Mouse (Mus musculus): ENCODE measurements around the gene R3hdm2.

R3hdm2 gene

GRCm38 (mm10) chr10:127519041-127519701 is 139.0 kb downstream of the R3hdm2 start:
- no peak for DNase-seq (ENCODE audit: low spot score)

- no peak for DNase-seq (ENCODE audit: low spot score)
Observed at GRCm38 (mm10) chr10:127519903-127520713, 140.0 kb downstream of the R3hdm2 start.

GRCm38 (mm10) chr10:127520714-127521357 is 140.7 kb downstream of the R3hdm2 start:
- DNase-seq (ENCODE audit: low spot score): no peak

DNA sequence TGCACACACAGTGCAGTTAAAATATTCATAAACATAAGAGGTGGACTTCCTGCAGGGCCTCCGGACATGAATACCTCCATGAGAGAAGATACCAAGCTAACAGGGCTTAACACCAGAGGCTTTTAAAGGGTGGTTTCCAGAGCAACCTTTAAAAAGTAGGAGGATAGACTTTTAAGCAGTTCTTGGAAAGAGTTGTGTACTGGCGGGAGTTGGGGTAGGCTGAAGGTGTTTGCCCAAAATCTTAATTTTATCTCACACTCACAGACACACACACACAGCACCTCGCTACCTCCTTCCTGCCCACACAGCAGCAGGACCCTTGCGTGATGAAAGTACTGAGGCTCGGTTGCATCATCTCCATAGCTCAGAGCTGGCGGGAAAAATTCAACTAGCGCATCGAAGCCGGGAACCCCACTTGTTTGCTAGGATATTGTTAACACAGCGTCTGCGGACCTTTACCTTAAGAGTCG is 141.5 kb downstream of the R3hdm2 start:
- DNase-seq (ENCODE audit: low spot score): no peak

DNA sequence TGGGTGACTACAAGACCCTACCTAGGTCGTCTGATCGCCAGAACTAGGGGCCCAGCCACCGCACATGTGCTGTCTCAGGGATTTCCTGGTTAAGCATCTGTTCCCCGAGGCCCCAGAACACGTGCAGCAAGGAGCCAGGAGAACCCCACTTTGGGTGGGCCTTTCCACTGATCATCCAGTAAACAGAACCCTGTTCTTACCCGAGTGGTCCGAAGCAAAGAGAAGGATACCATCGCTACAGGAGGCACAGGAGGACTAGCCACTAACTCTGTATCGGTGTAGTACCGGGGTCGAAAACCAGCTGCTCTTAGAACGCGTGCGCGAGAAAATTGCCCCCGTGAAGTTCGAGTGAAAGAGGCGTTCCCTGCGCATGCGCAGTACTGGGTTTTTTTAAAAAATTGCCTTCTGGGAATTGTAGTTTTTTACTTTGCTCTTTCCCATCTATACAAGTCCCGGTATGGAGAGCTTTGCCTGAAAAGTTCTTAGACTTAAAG is 142.0 kb downstream of the R3hdm2 start, which contains the start of gene Shmt2:
Shmt2 (minus strand) TSS at position 357 of the 494 bp plus-strand sequence.
- peak; percentile 82 for DNase-seq (ENCODE audit: low spot score)

DNA sequence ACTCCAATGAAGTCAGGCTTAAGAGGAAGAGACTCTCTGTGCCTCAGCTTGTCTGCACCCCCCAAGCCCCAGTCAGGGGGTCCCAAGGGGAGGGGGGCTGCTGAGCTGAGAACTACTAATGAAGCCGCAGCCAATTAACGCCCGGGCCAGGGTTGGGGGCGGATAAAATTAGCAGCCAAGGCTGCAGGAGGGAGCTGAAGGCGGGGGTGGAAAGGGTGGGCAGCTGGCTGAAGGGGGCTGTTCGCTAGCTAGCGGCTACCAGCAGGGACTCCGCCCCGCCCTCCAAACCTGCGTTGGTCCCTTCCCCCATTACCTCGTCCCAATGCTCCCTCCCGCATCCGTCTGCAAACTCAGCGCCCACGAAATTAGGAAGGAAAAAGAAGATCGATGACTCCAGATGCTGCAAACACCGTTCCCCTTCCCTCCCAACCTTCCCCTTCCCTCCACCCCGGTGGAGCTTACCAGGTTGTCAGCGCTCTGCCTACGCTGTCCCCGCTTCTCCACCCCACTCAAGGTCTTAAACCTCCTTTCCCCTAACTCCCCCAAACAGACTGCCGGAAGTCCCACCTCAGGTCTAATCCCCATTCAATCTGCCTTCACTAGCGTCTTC is 144.6 kb downstream of the R3hdm2 start:
- DNase-seq (ENCODE audit: low spot score): no peak

DNA sequence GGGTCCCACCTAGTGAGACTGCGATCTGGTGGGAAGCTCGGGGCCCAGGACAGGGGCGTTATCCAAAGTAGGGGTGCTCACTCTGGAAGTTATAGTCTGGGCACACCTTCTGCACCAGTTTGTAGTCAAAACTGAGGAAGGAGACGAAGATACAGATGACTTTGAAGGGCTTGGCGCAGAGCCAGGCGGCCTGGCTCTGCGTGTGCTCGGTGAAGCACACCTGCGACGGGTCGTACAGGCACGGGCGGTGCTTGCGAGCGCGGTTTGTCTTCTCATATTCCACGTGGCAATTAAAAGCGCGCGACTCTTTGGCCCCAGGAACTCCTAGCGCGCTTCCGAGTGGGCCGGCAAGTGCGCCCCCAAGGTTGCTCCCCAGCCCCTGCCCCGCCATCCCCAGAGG is 145.9 kb downstream of the R3hdm2 start:
- DNase-seq (ENCODE audit: low spot score): no peak

- peak; percentile 56 for DNase-seq (ENCODE audit: low spot score)
Observed at GRCm38 (mm10) chr10:127526681-127527080, 146.6 kb downstream of the R3hdm2 start.

DNA sequence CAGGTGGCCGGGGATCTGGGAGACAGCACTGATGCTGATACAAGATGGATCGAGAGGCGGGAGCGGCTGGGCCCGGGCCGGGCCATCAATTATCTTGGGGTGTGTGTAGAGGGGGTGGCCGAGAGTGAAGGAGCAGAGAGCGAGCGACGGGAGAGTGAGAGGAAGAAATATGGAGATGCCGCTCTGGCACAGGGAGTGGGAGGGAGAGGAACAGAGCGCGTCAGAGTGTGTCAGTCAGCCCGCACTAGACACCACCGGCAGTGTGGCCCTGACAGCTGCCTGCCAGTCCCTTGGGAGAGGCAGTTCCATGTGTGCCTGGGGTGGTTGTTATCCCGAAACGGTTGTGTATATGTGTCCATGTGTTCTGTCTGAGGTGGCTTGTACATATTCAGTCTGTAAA is 147.4 kb downstream of the R3hdm2 start:
- no peak for DNase-seq (ENCODE audit: low spot score)

GRCm38 (mm10) chr10:127530945-127531344 is 150.8 kb downstream of the R3hdm2 start:
- no peak for DNase-seq (ENCODE audit: low spot score)

DNA sequence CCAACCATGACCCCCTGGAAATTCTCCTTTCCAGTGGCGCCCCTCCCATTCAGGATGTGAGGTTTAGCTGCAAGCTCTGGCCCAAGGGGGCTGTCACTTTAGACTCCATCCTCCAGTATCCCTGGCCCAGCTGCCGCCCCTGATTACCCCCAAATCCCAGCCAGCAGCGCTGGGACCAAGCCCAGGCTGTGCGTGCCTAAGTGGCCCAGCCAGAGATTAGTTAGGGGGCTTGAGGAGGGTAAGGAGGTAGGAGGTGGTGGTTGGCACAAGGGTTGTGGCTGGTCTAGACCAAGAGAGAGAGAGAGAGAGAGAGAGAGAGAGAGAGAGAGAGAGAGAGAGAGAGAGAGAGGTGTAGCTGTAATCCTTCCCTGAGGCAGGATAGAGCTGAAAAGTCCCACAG is 151.4 kb downstream of the R3hdm2 start:
- no peak for DNase-seq (ENCODE audit: low spot score)

DNA sequence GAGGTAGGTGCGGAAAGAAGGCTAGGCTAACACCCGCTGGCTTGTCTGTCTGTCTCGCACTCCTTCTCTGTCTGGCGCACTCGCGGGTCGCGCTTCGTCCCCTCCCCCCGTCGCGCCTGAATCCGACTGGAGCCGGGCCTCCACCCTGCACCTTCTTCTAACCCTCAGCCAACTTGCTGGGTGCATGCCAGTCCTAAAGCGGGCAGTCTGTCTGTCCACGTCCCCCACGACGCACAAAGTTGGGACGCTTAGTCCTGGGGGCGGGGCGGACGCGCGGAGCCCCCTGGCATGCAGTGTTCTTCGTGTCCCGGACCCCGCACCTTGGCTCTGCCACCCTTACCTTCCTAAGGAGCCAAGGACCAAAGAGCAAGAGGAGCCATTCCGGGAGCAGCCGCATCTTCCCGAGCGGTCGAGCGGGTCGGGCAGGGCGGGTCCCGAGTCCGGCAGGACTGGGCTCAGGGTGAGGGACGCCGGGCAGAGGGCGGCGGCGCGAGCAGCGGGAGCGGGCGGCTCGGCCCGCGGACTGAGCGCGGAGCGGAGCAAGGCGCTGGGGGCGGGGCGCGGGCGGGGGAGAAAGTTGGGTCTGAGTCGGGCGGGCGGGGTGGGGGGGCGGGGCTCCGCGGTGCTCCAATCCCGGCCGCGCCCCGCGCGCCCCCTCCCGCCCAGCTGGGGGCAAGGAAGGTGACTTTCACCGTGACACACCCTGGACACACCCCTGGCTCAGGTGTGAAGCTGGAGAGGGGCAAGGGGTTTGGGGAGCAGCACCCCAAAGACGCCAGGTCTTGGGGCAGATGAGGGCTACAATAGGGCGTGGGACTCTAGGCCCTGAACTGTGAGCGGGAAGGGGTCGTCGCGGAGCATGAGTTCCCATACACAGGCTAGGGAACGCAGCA is 154.2 kb downstream of the R3hdm2 start, which contains the start of gene Nxph4:
Nxph4 (minus strand) TSS at position 524 of the 893 bp plus-strand sequence.
- DNase-seq (ENCODE audit: low spot score): no peak

DNA sequence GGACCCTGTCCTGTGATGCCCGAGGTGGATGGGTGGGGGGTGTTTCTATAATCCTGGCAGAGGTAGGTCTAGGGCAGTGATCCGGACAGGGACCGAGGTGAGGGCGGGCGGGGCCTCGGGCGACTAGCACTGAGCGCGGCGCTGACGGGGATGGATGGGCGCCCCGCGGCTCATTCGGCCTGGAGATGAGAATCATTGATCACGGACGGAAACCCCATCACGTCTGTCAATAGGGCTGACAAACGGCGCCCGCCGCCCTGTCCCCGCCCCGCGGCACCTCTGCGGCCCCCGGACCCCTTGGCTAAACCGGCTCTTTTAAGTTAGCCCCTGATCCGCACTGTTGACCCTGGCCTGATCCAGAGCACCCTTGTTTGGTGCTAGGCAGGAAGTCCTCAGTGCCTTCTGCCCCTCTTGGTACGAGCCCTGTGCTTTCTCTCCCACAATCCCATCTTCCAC is 154.8 kb downstream of the R3hdm2 start:
- DNase-seq (ENCODE audit: low spot score): no peak

DNA sequence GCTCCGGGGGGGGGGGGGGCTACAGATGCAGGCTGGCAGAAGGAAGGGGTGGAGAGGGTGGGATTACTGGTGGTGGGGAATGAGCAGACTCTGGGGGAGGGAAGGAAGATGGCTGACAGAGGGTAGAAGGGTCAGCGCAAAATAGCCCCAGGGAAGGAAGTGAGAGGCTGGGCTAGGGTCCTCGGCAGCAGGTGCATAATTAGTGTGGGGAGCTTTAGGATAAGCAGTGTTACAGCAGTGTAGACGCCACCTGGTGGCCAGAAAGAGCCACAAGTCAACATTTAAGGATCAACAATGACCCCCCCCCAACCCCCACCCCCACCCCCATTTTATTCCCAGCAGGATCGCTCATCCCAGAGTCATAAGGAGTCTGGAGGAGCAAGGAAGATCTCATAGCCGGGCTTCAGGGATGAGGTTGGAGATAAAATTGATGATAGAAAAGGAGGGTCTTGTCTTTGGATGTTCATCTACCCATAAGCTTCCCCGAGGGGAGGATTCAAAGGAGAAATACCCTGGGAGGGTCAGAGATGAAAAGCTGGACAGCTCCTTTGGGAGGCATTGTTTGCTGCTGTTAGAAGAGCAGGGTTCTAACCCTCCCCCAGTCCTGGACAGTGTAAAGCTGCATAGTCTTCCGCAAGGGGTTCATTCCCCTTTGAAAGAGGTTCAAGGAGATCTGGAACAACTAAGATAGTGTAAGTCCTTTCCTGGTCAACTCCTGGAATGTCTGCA is 156.6 kb downstream of the R3hdm2 start:
- DNase-seq (ENCODE audit: low spot score): peak; percentile 49

DNA sequence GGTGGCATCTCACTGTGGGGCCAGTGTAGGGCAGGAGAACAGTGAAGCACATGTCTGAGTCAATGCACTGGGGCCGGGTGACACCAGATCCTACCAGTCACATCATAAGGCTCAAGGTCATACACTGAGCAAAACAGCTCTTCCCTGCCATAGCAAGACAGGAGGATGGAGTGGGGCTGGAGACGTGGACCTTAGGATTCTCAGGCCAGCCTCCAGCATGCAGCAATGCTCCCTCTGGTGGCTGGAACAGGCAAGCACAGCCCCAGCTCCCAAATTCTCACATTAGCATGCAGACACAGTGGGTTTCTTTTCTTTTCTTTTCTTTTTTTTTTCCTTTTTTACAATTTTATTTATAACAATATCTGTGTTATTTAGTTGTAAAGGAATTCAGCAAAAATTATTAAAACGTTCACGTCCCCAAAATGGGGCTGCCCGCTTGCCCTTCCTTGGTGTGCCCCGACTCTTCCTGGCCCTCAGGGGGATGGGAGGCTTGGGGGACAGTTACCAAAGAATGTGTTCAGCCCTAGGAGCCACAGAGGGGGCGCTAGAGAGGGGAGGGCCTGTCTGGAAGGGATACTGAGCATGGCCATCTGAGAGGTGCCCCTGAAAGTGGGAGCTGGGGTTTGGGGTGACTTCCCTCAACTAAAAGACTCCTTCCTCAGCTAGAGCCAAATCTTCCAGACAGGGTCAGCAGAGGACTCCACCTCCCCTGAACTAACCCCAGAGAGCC is 157.9 kb downstream of the R3hdm2 start:
- peak; percentile 82 for DNase-seq (ENCODE audit: low spot score)

DNA sequence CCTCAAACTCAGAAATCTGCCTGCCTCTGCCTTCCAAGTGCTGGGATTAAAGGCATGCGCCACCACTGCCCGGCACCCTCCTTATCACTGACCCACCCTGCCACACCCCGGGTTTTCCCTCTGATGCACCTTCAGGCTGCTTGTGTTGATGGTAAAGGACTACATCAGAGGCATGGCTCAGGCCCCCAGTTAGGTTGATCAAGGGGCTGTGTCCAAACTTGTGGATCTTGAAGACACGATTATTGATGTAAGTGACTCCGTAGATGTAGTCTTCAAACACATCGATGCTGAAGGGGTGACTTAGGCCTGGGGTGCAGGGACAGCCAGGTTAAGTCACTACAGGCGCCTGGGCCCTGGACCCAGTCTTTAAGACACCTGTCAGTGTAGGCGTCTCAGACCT is 161.4 kb downstream of the R3hdm2 start:
- DNase-seq (ENCODE audit: low spot score): no peak

GRCm38 (mm10) chr10:127542084-127542483 is 162.0 kb downstream of the R3hdm2 start:
- DNase-seq (ENCODE audit: low spot score): no peak

DNA sequence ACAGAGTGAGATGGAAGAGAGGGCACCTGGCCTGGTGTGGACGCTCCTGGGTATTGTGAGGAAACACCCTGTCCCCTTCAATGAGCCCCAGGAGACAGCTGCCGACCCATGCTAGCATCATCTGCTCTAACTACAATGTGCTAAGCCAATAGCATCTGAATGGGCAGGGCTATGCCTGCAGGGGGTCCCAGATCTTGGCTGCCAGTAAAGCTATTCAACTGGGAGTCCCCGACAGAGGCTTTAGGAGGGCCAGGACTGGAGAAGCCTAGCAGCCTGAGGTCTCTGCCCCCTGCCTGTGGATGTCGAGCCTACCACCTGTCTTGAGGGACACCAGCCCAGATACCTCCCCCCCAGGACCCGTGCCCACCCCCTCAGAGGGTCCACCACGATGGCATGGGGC is 162.6 kb downstream of the R3hdm2 start:
- DNase-seq (ENCODE audit: low spot score): no peak

DNA sequence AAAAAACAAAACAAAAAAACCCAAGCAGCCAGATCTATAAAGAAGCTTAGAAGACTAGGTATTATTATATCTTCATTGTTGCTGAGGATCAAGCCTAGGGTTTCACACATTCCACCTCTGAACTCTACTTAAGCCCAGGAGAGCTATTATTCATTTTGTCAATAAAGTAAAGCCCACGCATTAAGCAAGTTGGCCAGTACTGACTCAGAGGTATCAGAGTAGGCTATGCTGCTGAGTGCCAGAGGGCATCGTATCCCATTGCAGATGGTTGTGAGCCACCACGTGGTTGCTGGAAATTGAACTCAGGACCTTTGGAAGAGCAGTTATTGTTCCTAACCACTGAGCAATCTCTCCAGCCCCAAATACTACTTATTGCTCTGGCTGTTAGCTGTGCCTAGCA is 163.8 kb downstream of the R3hdm2 start:
- no peak for DNase-seq (ENCODE audit: low spot score)

- DNase-seq (ENCODE audit: low spot score): no peak
Observed at GRCm38 (mm10) chr10:127544375-127544774, 164.2 kb downstream of the R3hdm2 start.
